Mouse (Mus musculus): ENCODE data around the gene Ddo.

GRCm38 (mm10) chr10:40718362-40718761 is 88.6 kb downstream of the Ddo start:
- TF ChIP-seq CTCF (IDR thresholded peaks at IDR 0.05; ENCODE audit: low read depth, low read length) = no peak
- no peak for TF ChIP-seq POLR2A (IDR thresholded peaks at IDR 0.05; ENCODE audit: borderline replicate concordance, low read depth, low read length)

All from bone marrow macrophage, adult 2 months (primary cell).